Mouse (Mus musculus): ENCODE data around the gene Sos1. TPM values are rescaled to one million over a fixed set of nuclear protein-coding genes. Genes with fewer than 3 reads are reported as not detected.

Gene Sos1
- polyA plus RNA-seq, 1 experiment: 4.1 TPM

GRCm38 (mm10) chr17:80488918-80489317 lies 8.7 kb upstream of the Sos1 start:
- 91% methylated on average over 3 of the region's 3 CpGs for WGBS
- Histone ChIP-seq H3K27ac (ENCODE audit: control insufficient read depth, insufficient read depth, low read length) (no peak overlapping the region), H3K27me3 (ENCODE audit: control insufficient read depth, insufficient read depth, low read length) (no peaks in the 10 kb centered on the region), H3K4me1 (replicated peaks; ENCODE audit: control insufficient read depth, insufficient read depth, low read length) (no peaks in the 10 kb centered on the region), H3K36me3 (ENCODE audit: control insufficient read depth, insufficient read depth, low read length) (no peaks in the 10 kb centered on the region), H3K4me3 (ENCODE audit: control insufficient read depth, insufficient read depth, low read length) (no peak overlapping the region)
- TF ChIP-seq POLR2A (IDR thresholded peaks at IDR 0.05; ENCODE audit: control insufficient read depth, extremely low read depth, insufficient read depth, low read length, poor library complexity) (no peak), CTCF (IDR thresholded peaks at IDR 0.05; ENCODE audit: borderline replicate concordance, control insufficient read depth, extremely low read depth, insufficient read depth, low read length, poor library complexity) (no peak)
- DNase-seq: no peak

- TF ChIP-seq POLR2A (IDR thresholded peaks at IDR 0.05; ENCODE audit: control insufficient read depth, extremely low read depth, insufficient read depth, low read length, poor library complexity): no peak
- TF ChIP-seq CTCF (IDR thresholded peaks at IDR 0.05; ENCODE audit: borderline replicate concordance, control insufficient read depth, extremely low read depth, insufficient read depth, low read length, poor library complexity): no peak
- Histone ChIP-seq H3K4me1 (replicated peaks; ENCODE audit: control insufficient read depth, insufficient read depth, low read length) (0 out of 2 replicates have a peak, but pooled peaks cover 2% of the 10 kb centered on the region), H3K27ac (ENCODE audit: control insufficient read depth, insufficient read depth, low read length) (no peak overlapping the region), H3K4me3 (ENCODE audit: control insufficient read depth, insufficient read depth, low read length) (no peak overlapping the region), H3K27me3 (ENCODE audit: control insufficient read depth, insufficient read depth, low read length) (no peaks in the 10 kb centered on the region), H3K36me3 (ENCODE audit: control insufficient read depth, insufficient read depth, low read length) (no peaks in the 10 kb centered on the region)
- WGBS: 93% methylated on average over 5 of the region's 5 CpGs
- DNase-seq: no peak
Observed at GRCm38 (mm10) chr17:80485160-80485559, 4.9 kb upstream of the Sos1 start.

GRCm38 (mm10) chr17:80480855-80481224 lies 587 bp upstream of the Sos1 start:
- WGBS: 64% methylated on average over 7 of the region's 7 CpGs
- Histone ChIP-seq H3K27me3 (ENCODE audit: control insufficient read depth, insufficient read depth, low read length) (no peaks in the 10 kb centered on the region), H3K4me1 (replicated peaks; ENCODE audit: control insufficient read depth, insufficient read depth, low read length) (peaks cover 2% of the 10 kb centered on the region; the same call in 1 of the 2 replicates), H3K27ac (ENCODE audit: control insufficient read depth, insufficient read depth, low read length) (no peak overlapping the region), H3K4me3 (ENCODE audit: control insufficient read depth, insufficient read depth, low read length) (no peak overlapping the region), H3K36me3 (ENCODE audit: control insufficient read depth, insufficient read depth, low read length) (no peaks in the 10 kb centered on the region)
- DNase-seq: no peak
- TF ChIP-seq CTCF (IDR thresholded peaks at IDR 0.05; ENCODE audit: borderline replicate concordance, control insufficient read depth, extremely low read depth, insufficient read depth, low read length, poor library complexity) (no peak), POLR2A (IDR thresholded peaks at IDR 0.05; ENCODE audit: control insufficient read depth, extremely low read depth, insufficient read depth, low read length, poor library complexity) (no peak)

GRCm38 (mm10) chr17:80479295-80480030 lies 790 bp downstream of the Sos1 start:
- Histone ChIP-seq H3K36me3 (ENCODE audit: control insufficient read depth, insufficient read depth, low read length) (no peaks in the 10 kb centered on the region), H3K27ac (ENCODE audit: control insufficient read depth, insufficient read depth, low read length) (no peak overlapping the region), H3K4me1 (replicated peaks; ENCODE audit: control insufficient read depth, insufficient read depth, low read length) (peaks cover 2% of the 10 kb centered on the region; the same call in 1 of the 2 replicates), H3K27me3 (ENCODE audit: control insufficient read depth, insufficient read depth, low read length) (no peaks in the 10 kb centered on the region), H3K4me3 (ENCODE audit: control insufficient read depth, insufficient read depth, low read length) (peak overlapping the region; percentile 63)
- TF ChIP-seq POLR2A (IDR thresholded peaks at IDR 0.05; ENCODE audit: control insufficient read depth, extremely low read depth, insufficient read depth, low read length, poor library complexity): no peak
- TF ChIP-seq CTCF (IDR thresholded peaks at IDR 0.05; ENCODE audit: borderline replicate concordance, control insufficient read depth, extremely low read depth, insufficient read depth, low read length, poor library complexity): no peak
- WGBS: under 1% methylated on average over 70 of the region's 71 CpGs
- peak; percentile 65 for DNase-seq

GRCm38 (mm10) chr17:80477679-80478078 lies 2.6 kb downstream of the Sos1 start:
- TF ChIP-seq CTCF (IDR thresholded peaks at IDR 0.05; ENCODE audit: borderline replicate concordance, control insufficient read depth, extremely low read depth, insufficient read depth, low read length, poor library complexity) (no peak), POLR2A (IDR thresholded peaks at IDR 0.05; ENCODE audit: control insufficient read depth, extremely low read depth, insufficient read depth, low read length, poor library complexity) (no peak)
- H3K4me3 ChIP-seq (ENCODE audit: control insufficient read depth, insufficient read depth, low read length): no peak overlapping the region
- no peaks in the 10 kb centered on the region for H3K27me3 ChIP-seq (ENCODE audit: control insufficient read depth, insufficient read depth, low read length)
- no peak for DNase-seq
- no peak overlapping the region for H3K27ac ChIP-seq (ENCODE audit: control insufficient read depth, insufficient read depth, low read length)
- no peaks in the 10 kb centered on the region for H3K36me3 ChIP-seq (ENCODE audit: control insufficient read depth, insufficient read depth, low read length)
- 94% methylated on average over 2 of the region's 2 CpGs for WGBS
- peaks cover 1% of the 10 kb centered on the region; the same call in 1 of the 2 replicates for H3K4me1 ChIP-seq (replicated peaks; ENCODE audit: control insufficient read depth, insufficient read depth, low read length)

GRCm38 (mm10) chr17:80476496-80476895 lies 3.8 kb downstream of the Sos1 start:
- Histone ChIP-seq H3K27me3 (ENCODE audit: control insufficient read depth, insufficient read depth, low read length) (no peaks in the 10 kb centered on the region), H3K4me1 (replicated peaks; ENCODE audit: control insufficient read depth, insufficient read depth, low read length) (no peaks in the 10 kb centered on the region; the same call in 1 of the 2 replicates), H3K4me3 (ENCODE audit: control insufficient read depth, insufficient read depth, low read length) (no peak overlapping the region), H3K36me3 (ENCODE audit: control insufficient read depth, insufficient read depth, low read length) (no peaks in the 10 kb centered on the region), H3K27ac (ENCODE audit: control insufficient read depth, insufficient read depth, low read length) (no peak overlapping the region)
- TF ChIP-seq CTCF (IDR thresholded peaks at IDR 0.05; ENCODE audit: borderline replicate concordance, control insufficient read depth, extremely low read depth, insufficient read depth, low read length, poor library complexity): no peak
- no peak for TF ChIP-seq POLR2A (IDR thresholded peaks at IDR 0.05; ENCODE audit: control insufficient read depth, extremely low read depth, insufficient read depth, low read length, poor library complexity)
- no peak for DNase-seq
- WGBS: 74% methylated on average over 4 of the region's 4 CpGs
